Mouse (Mus musculus): ENCODE data around the gene Pla2g10. TPM values are rescaled to one million over a fixed set of nuclear protein-coding genes. Genes with fewer than 3 reads are reported as not detected.
"Not testable (repeated sequence)": the region's sequence is repeated elsewhere in the genome, so short reads cannot be mapped to it uniquely, and the experiment has no call there.

The Pla2g10 gene
- polyA plus RNA-seq, 1 experiment, result not detected

DNA sequence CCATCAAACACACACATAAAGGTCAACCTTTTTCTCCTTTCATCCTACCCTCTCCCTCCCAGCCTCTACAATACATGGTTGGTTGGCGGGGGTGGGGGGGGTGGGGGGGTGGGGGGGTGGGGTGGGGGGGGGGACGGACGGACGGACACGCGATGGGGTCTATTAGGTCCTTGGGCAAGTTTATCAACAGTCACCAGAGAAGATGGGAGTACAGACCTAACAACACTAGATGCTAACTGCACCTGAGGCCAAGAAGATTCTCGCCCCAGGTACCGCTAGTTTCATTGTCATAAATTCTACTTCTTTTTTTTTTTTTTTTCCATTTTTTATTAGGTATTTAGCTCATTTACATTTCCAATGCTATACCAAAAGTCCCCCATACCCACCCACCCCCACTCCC is 23.2 kb upstream of the Pla2g10 start:
- H3K27ac ChIP-seq (ENCODE audit: insufficient read depth, low read depth, low read length), result peak overlapping the region; percentile 32; the same call in 1 of the 2 replicates
- H3K4me3 ChIP-seq (ENCODE audit: insufficient read depth, low read length), result peak overlapping the region; percentile 33
- H3K4me1 ChIP-seq (ENCODE audit: control insufficient read depth, insufficient read depth, low read length), result 0 out of 2 replicates have a peak, but pooled peaks cover 3% of the 10 kb centered on the region
- no peak for TF ChIP-seq POLR2A (IDR thresholded peaks at IDR 0.05; ENCODE audit: borderline replicate concordance, low read depth, low read length)
- TF ChIP-seq CTCF (IDR thresholded peaks at IDR 0.05; ENCODE audit: low read depth, low read length), result no peak

- H3K4me3 ChIP-seq (ENCODE audit: insufficient read depth, low read length), result no peak overlapping the region
Observed at GRCm38 (mm10) chr16:13750626-13751025, 19.8 kb upstream of the Pla2g10 start.

GRCm38 (mm10) chr16:13749981-13750380 is 19.2 kb upstream of the Pla2g10 start:
- Histone ChIP-seq H3K4me1 (ENCODE audit: control insufficient read depth, insufficient read depth, low read length) (peaks cover 10% of the 10 kb centered on the region), H3K27ac (ENCODE audit: insufficient read depth, low read depth, low read length) (no peak overlapping the region), H3K4me3 (ENCODE audit: insufficient read depth, low read length) (no peak overlapping the region)
- TF ChIP-seq CTCF (IDR thresholded peaks at IDR 0.05; ENCODE audit: low read depth, low read length) (no peak), POLR2A (IDR thresholded peaks at IDR 0.05; ENCODE audit: borderline replicate concordance, low read depth, low read length) (no peak)

More at GRCm38 (mm10) chr16:13750626-13751025, 19.8 kb upstream of the Pla2g10 start:
- no peak for TF ChIP-seq CTCF (IDR thresholded peaks at IDR 0.05; ENCODE audit: low read depth, low read length)
- no peak for TF ChIP-seq POLR2A (IDR thresholded peaks at IDR 0.05; ENCODE audit: borderline replicate concordance, low read depth, low read length)
- Histone ChIP-seq H3K4me1 (ENCODE audit: control insufficient read depth, insufficient read depth, low read length) (peaks cover 8% of the 10 kb centered on the region), H3K27ac (ENCODE audit: insufficient read depth, low read depth, low read length) (no peak overlapping the region)

GRCm38 (mm10) chr16:13749306-13749705 is 18.5 kb upstream of the Pla2g10 start:
- Histone ChIP-seq H3K4me3 (ENCODE audit: insufficient read depth, low read length) (no peak overlapping the region), H3K4me1 (ENCODE audit: control insufficient read depth, insufficient read depth, low read length) (peaks cover 16% of the 10 kb centered on the region), H3K27ac (ENCODE audit: insufficient read depth, low read depth, low read length) (no peak overlapping the region)
- TF ChIP-seq CTCF (IDR thresholded peaks at IDR 0.05; ENCODE audit: low read depth, low read length) (no peak), POLR2A (IDR thresholded peaks at IDR 0.05; ENCODE audit: borderline replicate concordance, low read depth, low read length) (no peak)

GRCm38 (mm10) chr16:13748813-13749212 is 18.0 kb upstream of the Pla2g10 start:
- peaks cover 18% of the 10 kb centered on the region for H3K4me1 ChIP-seq (ENCODE audit: control insufficient read depth, insufficient read depth, low read length)
- not testable (repeated sequence) for H3K27ac ChIP-seq (ENCODE audit: insufficient read depth, low read depth, low read length); H3K4me3 ChIP-seq (ENCODE audit: insufficient read depth, low read length)

GRCm38 (mm10) chr16:13748124-13748523 is 17.3 kb upstream of the Pla2g10 start:
- H3K4me1 ChIP-seq (ENCODE audit: control insufficient read depth, insufficient read depth, low read length), result peaks cover 18% of the 10 kb centered on the region
- TF ChIP-seq POLR2A (IDR thresholded peaks at IDR 0.05; ENCODE audit: borderline replicate concordance, low read depth, low read length) (no peak), CTCF (IDR thresholded peaks at IDR 0.05; ENCODE audit: low read depth, low read length) (no peak)
- no peak overlapping the region for H3K27ac ChIP-seq (ENCODE audit: insufficient read depth, low read depth, low read length)
- no peak overlapping the region for H3K4me3 ChIP-seq (ENCODE audit: insufficient read depth, low read length)

DNA sequence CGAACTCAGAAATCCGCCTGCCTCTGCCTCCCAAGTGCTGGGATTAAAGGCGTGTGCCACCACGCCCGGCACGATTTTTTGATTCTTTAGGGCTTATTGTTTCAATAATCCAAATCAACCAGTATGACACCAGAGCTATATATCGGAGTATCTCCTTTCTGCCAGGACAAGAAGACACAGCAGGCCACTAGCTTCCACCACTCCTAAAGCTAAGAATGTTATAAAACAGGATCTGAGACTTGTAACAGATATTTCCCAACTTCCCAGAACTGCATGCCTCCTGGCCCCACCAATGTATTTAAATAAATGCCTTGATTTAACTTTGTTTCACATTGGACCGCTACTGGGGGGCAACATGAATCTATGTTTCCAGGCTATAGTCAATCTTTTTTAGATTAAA is 16.9 kb upstream of the Pla2g10 start:
- no peak for TF ChIP-seq POLR2A (IDR thresholded peaks at IDR 0.05; ENCODE audit: borderline replicate concordance, low read depth, low read length)
- no peak for TF ChIP-seq CTCF (IDR thresholded peaks at IDR 0.05; ENCODE audit: low read depth, low read length)
- peaks cover 18% of the 10 kb centered on the region for H3K4me1 ChIP-seq (ENCODE audit: control insufficient read depth, insufficient read depth, low read length)
- no peak overlapping the region for H3K27ac ChIP-seq (ENCODE audit: insufficient read depth, low read depth, low read length)
- H3K4me3 ChIP-seq (ENCODE audit: insufficient read depth, low read length), result no peak overlapping the region

GRCm38 (mm10) chr16:13740844-13741243 is 10.1 kb upstream of the Pla2g10 start:
- Histone ChIP-seq H3K27ac (ENCODE audit: insufficient read depth, low read depth, low read length) (no peak overlapping the region), H3K4me3 (ENCODE audit: insufficient read depth, low read length) (no peak overlapping the region), H3K4me1 (ENCODE audit: control insufficient read depth, insufficient read depth, low read length) (peaks cover 19% of the 10 kb centered on the region)
- TF ChIP-seq POLR2A (IDR thresholded peaks at IDR 0.05; ENCODE audit: borderline replicate concordance, low read depth, low read length) (no peak), CTCF (IDR thresholded peaks at IDR 0.05; ENCODE audit: low read depth, low read length) (no peak)

DNA sequence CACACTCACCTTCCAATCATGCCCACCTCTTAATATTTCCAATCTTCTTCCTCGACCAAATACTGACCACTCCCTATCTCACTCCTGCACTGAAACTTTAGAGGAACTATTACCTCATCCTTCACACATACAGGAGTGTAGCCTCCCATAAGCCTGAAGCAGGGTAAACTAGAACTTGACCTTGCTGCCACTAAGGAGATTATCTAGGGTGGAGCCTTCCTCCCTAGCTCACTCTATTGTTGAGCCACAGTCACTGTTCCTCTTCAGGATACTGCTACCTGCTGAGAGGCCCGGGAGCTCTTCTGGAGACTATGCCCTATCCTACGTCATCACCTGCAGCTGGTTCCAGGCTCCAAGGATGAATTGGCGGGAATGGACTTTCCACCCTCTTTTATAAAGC is 8.3 kb upstream of the Pla2g10 start:
- H3K27ac ChIP-seq (ENCODE audit: insufficient read depth, low read depth, low read length); H3K4me1 ChIP-seq (ENCODE audit: control insufficient read depth, insufficient read depth, low read length); H3K4me3 ChIP-seq (ENCODE audit: insufficient read depth, low read length): not testable (repeated sequence)

GRCm38 (mm10) chr16:13735977-13736376 is 5.2 kb upstream of the Pla2g10 start:
- Histone ChIP-seq H3K4me1 (ENCODE audit: control insufficient read depth, insufficient read depth, low read length) (peaks cover 3% of the 10 kb centered on the region), H3K27ac (ENCODE audit: insufficient read depth, low read depth, low read length) (no peak overlapping the region), H3K4me3 (ENCODE audit: insufficient read depth, low read length) (no peak overlapping the region)
- TF ChIP-seq CTCF (IDR thresholded peaks at IDR 0.05; ENCODE audit: low read depth, low read length) (no peak), POLR2A (IDR thresholded peaks at IDR 0.05; ENCODE audit: borderline replicate concordance, low read depth, low read length) (no peak)

DNA sequence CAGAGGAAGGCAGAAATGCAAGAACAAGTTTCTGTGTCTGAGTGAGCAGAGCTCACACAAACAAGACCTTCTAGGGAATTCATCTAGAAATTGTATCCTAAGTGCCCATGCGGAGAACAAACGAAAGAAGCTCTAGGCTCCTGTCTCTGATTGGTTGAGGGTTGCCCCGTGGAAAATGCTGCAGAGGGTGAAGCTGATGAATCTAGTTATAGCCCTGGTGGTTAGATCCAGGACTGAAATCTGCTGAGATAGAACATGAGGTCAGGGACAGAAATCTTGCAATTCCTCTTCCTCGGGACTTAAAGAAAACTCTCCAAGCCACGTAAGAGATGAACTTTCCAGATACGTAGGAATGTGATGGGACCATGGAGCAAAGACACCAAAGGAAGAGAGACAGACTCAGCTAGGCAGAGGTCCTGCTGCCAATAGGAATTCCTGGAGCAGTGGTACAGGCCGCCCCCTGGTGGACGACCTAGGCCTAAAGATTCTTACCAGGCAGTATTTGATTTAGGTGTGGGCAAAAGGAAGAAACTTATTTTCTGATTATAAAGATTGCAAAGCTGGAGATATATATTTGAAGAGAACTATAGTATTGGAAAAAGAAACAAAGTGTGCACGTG is 2.8 kb upstream of the Pla2g10 start:
- Histone ChIP-seq H3K4me1 (ENCODE audit: control insufficient read depth, insufficient read depth, low read length) (peaks cover 6% of the 10 kb centered on the region), H3K4me3 (ENCODE audit: insufficient read depth, low read length) (no peak overlapping the region), H3K27ac (ENCODE audit: insufficient read depth, low read depth, low read length) (no peak overlapping the region)
- peak; percentile 92 for TF ChIP-seq CTCF (IDR thresholded peaks at IDR 0.05; ENCODE audit: low read depth, low read length)
- no peak for TF ChIP-seq POLR2A (IDR thresholded peaks at IDR 0.05; ENCODE audit: borderline replicate concordance, low read depth, low read length)

Measured in bone marrow macrophage, adult 2 months (primary cell).